Mouse (Mus musculus) urinary bladder, adult 2 months (tissue): ENCODE measurements around the gene Adamts9. TPM values are rescaled to one million over a fixed set of nuclear protein-coding genes. Genes with fewer than 3 reads are reported as not detected.
A peak's percentile ranks its signal among the peaks of the same experiment; 100 is the strongest.

ENCODE experiments used
- DNase-seq: peaks from one replicate; pipeline ENCODE4 v3.0.0; 2022; ENCODE audit warnings: low spot score
- polyA plus RNA-seq: library from polyadenylated mRNA; depleted of rRNA; stranded (reverse); fragments of >200 nt; gene quantifications from 2 replicates; pipeline ENCODE4 v1.2.3, GENCODE M21; 2012

The Adamts9 gene
- polyA plus RNA-seq, 1 experiment: 8.9 TPM

- no peak for DNase-seq
Observed at GRCm38 (mm10) chr6:92804254-92804971, 138.9 kb downstream of the Adamts9 start.

GRCm38 (mm10) chr6:92803213-92803612 is 140.1 kb downstream of the Adamts9 start:
- no peak for DNase-seq

GRCm38 (mm10) chr6:92802421-92802820 is 140.9 kb downstream of the Adamts9 start:
- no peak for DNase-seq

GRCm38 (mm10) chr6:92801462-92801861 is 141.8 kb downstream of the Adamts9 start:
- DNase-seq: no peak

GRCm38 (mm10) chr6:92793804-92794203 is 149.5 kb downstream of the Adamts9 start:
- no peak for DNase-seq

- DNase-seq: peak; percentile 64
Observed at GRCm38 (mm10) chr6:92787376-92787712, 155.9 kb downstream of the Adamts9 start.

GRCm38 (mm10) chr6:92786701-92787375 is 156.5 kb downstream of the Adamts9 start:
- DNase-seq: no peak

- DNase-seq: no peak
Observed at GRCm38 (mm10) chr6:92784782-92785181, 158.5 kb downstream of the Adamts9 start.

- no peak for DNase-seq
Observed at GRCm38 (mm10) chr6:92781446-92781845, 161.8 kb downstream of the Adamts9 start.

- no peak for DNase-seq
Observed at GRCm38 (mm10) chr6:92779935-92780205, 163.4 kb downstream of the Adamts9 start.

GRCm38 (mm10) chr6:92779140-92779934 is 164.0 kb downstream of the Adamts9 start:
- DNase-seq: no peak

GRCm38 (mm10) chr6:92776356-92776755 is 166.9 kb downstream of the Adamts9 start:
- DNase-seq: no peak

- no peak for DNase-seq
Observed at GRCm38 (mm10) chr6:92762372-92762771, 180.9 kb downstream of the Adamts9 start.

- no peak for DNase-seq
Observed at GRCm38 (mm10) chr6:92759616-92760015, 183.7 kb downstream of the Adamts9 start.

- no peak for DNase-seq
Observed at GRCm38 (mm10) chr6:92755826-92756225, 187.5 kb downstream of the Adamts9 start.

- DNase-seq: no peak
Observed at GRCm38 (mm10) chr6:92752737-92753136, 190.6 kb downstream of the Adamts9 start.

- no peak for DNase-seq
Observed at GRCm38 (mm10) chr6:92749420-92749819, 193.9 kb downstream of the Adamts9 start.

- DNase-seq: no peak
Observed at GRCm38 (mm10) chr6:92743605-92744004, 199.7 kb downstream of the Adamts9 start.

GRCm38 (mm10) chr6:92737116-92737515 is 206.2 kb downstream of the Adamts9 start:
- DNase-seq: no peak

GRCm38 (mm10) chr6:92733651-92734050 is 209.6 kb downstream of the Adamts9 start:
- DNase-seq: no peak

GRCm38 (mm10) chr6:92728514-92728913 is 214.8 kb downstream of the Adamts9 start:
- no peak for DNase-seq

- DNase-seq: peak; percentile 57
Observed at GRCm38 (mm10) chr6:92728084-92728483, 215.2 kb downstream of the Adamts9 start.
